Mouse (Mus musculus): Measurements from ENCODE around the gene Castor1.

Castor1 gene

GRCm38 (mm10) chr11:4232644-4233043 is 14.6 kb downstream of the Castor1 start:
- in situ Hi-C loops (cut with MboI, MseI), result no loop called here

DNA sequence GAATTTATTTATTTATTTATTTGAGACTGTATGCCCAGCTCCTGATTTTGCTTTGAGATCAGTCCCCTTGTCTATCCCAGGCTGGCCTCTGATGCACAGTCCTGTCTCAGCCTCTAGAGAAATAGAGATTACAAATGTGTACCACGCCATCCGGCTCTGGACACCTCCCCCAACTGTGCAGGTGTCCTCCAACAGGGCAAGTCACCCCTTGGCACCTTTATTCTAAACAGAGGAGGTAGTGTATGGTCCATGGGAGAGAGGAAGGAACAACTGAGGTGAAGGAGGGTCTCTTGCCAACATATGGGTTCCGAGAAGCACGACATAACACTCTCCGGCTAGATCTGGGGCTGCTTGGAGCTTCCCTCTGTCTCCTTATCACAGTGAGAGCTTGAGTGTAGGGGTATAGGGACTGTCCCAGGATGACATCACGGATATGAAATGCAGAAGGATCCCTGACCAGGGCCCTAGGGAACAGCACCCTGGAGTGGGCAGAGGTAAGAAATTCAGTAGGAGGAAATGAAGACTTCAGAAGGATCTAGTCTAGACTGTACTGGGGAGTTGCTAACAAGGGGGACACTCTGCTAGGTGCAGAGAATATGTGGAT is 17.1 kb downstream of the Castor1 start:
- in situ Hi-C loops (cut with MboI, MseI), result no loop called here

- in situ Hi-C loops (cut with MboI, MseI), result no loop called here
Observed at GRCm38 (mm10) chr11:4235665-4236545, 17.9 kb downstream of the Castor1 start, which contains the start of gene Osm. Gene Osm (plus strand): TSS chr11:4236420.

DNA sequence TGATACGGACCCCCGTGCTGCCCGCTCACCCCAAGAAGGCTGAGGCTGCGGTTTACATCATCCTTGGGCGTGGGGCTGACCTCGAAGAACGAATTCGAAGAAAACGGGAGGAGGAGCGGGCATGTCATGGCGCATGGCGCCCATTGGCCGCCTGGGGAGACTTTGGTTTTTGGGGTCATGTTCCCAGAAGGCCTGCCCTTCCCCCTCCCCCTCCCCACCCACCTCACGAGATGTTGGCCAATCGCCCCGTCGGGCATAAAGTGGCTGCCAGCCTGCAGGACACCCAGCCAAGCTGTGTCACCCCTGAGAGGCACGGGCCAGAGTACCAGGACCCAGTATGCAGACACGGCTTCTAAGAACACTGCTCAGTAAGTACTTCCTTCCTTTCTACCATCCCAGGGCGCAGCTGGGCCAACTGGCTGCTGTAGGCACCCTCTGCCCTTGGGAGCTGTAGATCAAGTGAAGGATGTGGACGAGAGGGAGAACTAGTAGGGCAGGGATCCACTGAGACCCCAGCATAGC is 18.6 kb downstream of the Castor1 start:
- in situ Hi-C loops (cut with MboI, MseI), result no loop called here

GRCm38 (mm10) chr11:4237389-4237912 is 19.4 kb downstream of the Castor1 start:
- in situ Hi-C loops (cut with MboI, MseI), result no loop called here

DNA sequence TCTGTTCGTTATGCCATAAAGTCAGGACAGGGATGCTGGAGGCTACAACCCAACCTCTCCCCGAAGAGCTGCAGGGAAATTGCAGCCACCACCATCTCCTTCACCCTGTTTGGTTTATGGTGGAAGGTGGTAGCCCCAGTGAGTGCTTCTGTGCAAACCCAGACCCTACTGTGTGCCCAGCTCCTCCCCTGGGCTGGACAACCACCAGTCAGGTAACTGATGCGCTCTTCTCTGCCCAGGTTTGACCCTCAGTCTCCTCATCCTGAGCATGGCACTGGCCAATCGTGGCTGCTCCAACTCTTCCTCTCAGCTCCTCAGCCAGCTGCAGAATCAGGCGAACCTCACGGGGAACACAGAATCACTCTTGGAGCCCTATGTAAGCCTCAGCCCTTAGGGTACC is 20.1 kb downstream of the Castor1 start:
- in situ Hi-C loops (cut with MboI, MseI), result no loop called here

DNA sequence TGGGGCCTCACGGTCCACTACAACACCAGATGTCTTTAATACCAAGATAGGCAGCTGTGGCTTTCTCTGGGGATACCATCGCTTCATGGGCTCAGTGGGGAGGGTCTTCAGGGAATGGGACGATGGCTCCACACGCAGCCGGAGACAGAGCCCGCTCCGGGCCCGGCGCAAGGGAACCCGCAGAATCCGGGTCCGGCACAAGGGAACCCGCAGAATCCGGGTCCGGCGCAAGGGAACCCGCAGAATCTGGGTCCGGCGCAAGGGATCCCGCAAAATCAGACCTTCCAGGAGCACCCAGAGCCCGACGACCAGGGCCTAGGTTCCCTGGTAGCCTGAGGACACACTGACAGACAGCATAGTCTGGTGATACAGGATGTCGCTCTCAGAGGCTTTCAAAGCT is 21.7 kb downstream of the Castor1 start:
- in situ Hi-C loops (cut with MboI, MseI), result no loop called here

DNA sequence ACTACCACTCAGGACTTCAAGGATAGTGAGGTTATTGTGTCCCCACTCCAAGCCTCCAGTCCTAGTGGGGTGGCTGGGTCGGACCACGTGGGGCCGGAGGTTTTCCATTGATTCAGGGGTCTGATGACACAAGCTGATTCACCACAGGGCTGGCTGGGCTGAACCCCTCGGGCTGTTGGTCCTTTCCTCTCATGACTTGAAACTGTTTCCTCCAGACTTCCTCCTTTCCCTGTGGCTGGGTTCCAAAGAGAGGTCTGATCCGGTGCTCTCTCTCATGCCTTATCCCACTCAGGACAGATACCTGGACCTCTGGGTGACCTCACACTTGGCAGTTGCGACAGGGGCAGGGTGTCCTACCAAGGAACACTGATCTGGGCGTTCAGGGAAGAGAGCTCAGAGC is 22.1 kb downstream of the Castor1 start:
- in situ Hi-C loops (cut with MboI, MseI), result no loop called here

GRCm38 (mm10) chr11:4241180-4241579 is 23.2 kb downstream of the Castor1 start:
- in situ Hi-C loops (cut with MboI, MseI), result no loop called here

- in situ Hi-C loops (cut with MboI, MseI), result no loop called here
Observed at GRCm38 (mm10) chr11:4246126-4246525, 28.1 kb downstream of the Castor1 start.

DNA sequence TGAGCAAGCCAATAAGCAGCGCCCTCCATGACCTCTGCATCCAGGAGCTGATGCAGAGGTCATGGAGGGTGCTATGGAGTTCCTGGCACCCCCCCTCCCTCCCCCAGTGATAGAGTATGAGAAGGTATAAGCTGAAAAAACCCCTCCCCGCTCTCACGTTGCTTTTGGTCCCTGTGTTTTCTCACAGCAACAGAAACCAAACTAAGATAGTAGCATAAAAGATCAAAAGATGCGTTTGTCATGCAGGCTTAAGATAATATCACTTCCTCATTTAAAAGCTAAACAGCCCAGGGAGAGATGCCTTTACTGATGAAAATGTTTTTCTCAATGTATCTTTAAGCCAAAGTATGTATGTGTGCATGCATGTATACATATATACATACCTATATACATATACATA is 28.6 kb downstream of the Castor1 start:
- in situ Hi-C loops (cut with MboI, MseI), result no loop called here

- in situ Hi-C loops (cut with MboI, MseI), result no loop called here
Observed at GRCm38 (mm10) chr11:4247201-4247959, 29.4 kb downstream of the Castor1 start.

- in situ Hi-C loops (cut with MboI, MseI), result no loop called here
Observed at GRCm38 (mm10) chr11:4249151-4249550, 31.1 kb downstream of the Castor1 start.

DNA sequence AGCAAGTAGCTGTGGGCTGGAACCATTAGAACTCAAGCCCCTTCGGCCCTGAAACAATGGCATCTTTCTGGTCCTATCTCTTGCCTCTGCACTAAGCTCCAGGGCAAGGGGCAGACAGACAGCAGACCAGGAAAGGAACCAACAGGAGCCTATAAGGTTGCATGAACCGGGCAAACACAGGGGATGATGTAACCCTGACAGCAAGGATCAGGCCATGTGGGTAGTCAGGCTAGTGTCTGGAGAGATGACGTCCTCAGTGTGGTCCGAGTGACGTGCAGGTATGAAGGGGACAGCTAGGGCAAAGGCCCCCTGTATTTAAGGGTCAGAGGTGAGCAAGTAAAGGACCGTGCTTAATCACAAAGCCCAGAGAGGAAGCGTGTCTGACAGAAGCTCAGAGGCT is 32.3 kb downstream of the Castor1 start:
- in situ Hi-C loops (cut with MboI, MseI), result no loop called here

DNA sequence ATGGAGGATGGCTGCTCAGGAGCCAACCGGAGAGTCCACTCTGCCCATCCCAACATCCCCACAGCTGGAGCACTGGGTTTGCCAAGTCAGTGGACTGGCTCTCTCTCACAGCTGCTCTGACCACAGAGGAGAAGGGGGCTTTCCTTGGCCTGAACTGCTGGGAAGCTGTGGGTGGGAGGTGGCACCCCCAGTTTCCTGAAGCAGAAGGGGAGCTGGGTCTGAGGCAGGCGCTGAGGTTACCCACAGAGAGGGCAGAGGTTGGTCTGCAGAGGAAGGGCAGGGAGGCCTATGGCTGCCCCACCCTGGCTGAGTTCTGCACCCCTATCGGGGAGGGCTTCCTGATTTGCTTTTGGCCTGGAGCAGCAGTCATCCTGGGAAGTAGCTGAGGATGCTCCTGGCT is 33.4 kb downstream of the Castor1 start:
- in situ Hi-C loops (cut with MboI, MseI), result no loop called here

DNA sequence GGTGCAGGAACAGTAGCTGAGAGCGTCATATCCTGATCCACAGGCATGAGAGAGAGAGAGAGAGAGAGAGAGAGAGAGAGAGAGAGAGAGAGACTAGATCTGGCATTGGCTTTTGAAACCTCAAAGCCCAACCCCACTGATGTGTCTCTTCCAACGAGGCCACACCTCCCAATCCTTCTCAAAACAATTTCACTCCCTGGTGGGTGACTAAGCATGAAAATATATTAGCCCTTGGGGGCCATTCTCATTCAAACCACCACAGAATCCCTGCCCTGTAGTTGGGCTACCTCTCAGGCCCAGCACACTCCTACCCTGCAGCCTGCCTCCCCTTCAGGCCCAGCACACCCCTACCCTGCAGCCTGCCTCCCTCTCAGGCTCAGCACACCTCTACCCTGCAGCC is 34.9 kb downstream of the Castor1 start:
- in situ Hi-C loops (cut with MboI, MseI), result no loop called here

- in situ Hi-C loops (cut with MboI, MseI), result loop anchor here (5.0 kb wide), 2 partner anchors 35 to 160 kb away; no protein-coding TSS in a partner anchor
Observed at GRCm38 (mm10) chr11:4256846-4257607, 39.0 kb downstream of the Castor1 start, which contains the start of gene Lif. Gene Lif (plus strand): TSS chr11:4257557.

DNA sequence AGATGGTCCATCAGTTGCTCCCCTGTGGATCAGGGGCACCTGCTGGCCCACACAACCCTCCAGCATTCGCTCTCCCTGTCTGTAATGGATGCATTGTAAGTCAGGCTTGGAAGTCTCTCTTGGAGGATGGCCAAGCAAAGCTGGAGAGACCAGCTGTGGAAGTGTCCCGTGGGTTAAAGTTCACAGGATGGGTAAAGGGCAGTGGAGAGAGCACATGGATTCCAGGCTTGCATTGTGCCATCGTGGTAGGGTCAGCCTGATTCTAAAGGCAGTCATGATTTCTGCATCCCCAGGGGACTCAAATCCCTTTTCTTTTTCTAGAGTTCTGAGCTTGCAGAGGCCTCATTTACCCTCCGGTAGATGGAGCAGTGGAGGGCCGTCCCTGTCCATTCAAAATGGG is 39.7 kb downstream of the Castor1 start:
- in situ Hi-C loops (cut with MboI, MseI), result loop anchor here (5.0 kb wide), 2 partner anchors 35 to 160 kb away; no protein-coding TSS in a partner anchor

DNA sequence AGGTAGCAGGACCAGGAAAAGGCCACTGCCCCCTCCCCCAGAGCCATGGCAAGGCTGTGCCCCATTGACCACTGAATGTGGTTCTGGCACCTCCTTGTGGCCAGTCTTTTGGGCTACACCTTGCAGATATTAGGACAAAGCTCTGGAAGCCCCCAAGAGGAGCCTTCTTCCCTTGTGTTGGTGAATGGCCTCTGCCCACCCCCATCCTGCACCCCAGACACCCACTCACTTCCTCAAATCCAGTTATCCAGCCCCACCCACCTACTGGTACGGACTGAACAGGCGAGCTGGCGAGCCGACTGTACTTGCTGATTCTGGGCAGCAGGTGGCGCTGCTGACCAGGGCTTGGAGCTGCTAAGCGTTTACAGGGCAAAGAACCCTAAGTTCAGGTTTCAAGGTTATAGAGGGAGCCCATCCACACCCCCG is 40.6 kb downstream of the Castor1 start:
- in situ Hi-C loops (cut with MboI, MseI), result loop anchor here (5.0 kb wide), 2 partner anchors 36 to 159 kb away; no protein-coding TSS in a partner anchor

GRCm38 (mm10) chr11:4260463-4261187 is 42.6 kb downstream of the Castor1 start:
- in situ Hi-C loops (cut with MboI, MseI), result no loop called here
